Mouse (Mus musculus): ENCODE measurements around the gene Tmem63b.

DNA sequence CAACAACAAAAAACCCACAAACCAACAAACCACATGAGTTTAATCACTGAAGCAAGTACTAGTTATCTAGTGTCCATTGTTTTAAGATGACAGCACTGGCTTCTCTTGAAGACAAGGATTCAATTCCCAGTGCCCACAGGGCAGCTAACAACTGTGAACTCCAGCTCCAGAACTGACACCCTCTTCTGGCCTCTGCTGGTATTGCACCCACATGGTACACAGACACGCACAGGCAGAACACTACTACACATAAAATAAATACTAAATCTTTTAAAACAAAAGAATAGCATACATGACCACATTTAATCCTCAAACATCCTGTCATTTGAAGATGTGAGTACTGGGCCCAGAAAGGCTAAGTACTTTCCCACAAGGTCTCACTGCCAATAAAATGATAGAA lies 5.1 kb downstream of the Tmem63b start:
- TF ChIP-seq CTCF (IDR thresholded peaks at IDR 0.05 in 2 of 3, conservative IDR thresholded peaks at IDR 0.05 in 1 of 3; ENCODE audit: control insufficient read depth in 1 of 3, insufficient read depth in 1 of 3, low read depth in 2 of 3, low read length in 3 of 3, poor library complexity in 1 of 3, severe bottlenecking in 1 of 3): peak; percentile 52 to 69 (median 57)
- TF ChIP-seq GATA1 (IDR thresholded peaks at IDR 0.05; ENCODE audit: low read depth, low read length): no peak
- TF ChIP-seq POLR2A (IDR thresholded peaks at IDR 0.05; ENCODE audit: control insufficient read depth in 1 of 2, insufficient read depth in 1 of 2, low read depth in 1 of 2, low read length in 2 of 2, poor library complexity in 1 of 2): no peak
